Mouse (Mus musculus) G1E (cell line): ENCODE results near the gene Wwc1.

ENCODE experiments used
- CTCF ChIP-seq: IDR thresholded peaks from 2 replicates; pipeline ENCODE4 v1.5.1; 2012; ENCODE audit warnings: low read depth, low read length, inconsistent platforms, mixed read lengths
- GATA1 ChIP-seq: IDR thresholded peaks from 2 replicates; pipeline ENCODE4 v1.6.1; 2012; ENCODE audit warnings: borderline replicate concordance, low read length, inconsistent platforms, mixed read lengths
- GATA2 ChIP-seq: IDR thresholded peaks from 2 replicates; pipeline ENCODE4 v1.6.1; 2012; ENCODE audit warnings: low read depth, low read length, inconsistent platforms, borderline replicate concordance
- POLR2AphosphoS5 ChIP-seq: IDR thresholded peaks from 2 replicates; pipeline ENCODE4 v1.6.1; 2012; ENCODE audit warnings: low read depth, low read length, inconsistent platforms; ENCODE audit not compliant: insufficient replicate concordance
- TAL1 ChIP-seq: conservative IDR thresholded peaks from 2 replicates; pipeline ENCODE4 v1.6.1; 2012; ENCODE audit warnings: low read depth, low read length, inconsistent platforms, mixed read lengths

- TF ChIP-seq CTCF (no peak), GATA1 (no peak), POLR2AphosphoS5 (no peak), TAL1 (no peak), GATA2 (no peak)
Measured at GRCm38 (mm10) chr11:35935133-35935532, 45.2 kb downstream of the Wwc1 start.
